Mouse (Mus musculus) liver, embryonic 14.5 days (tissue): ENCODE data around the gene Lnx1. TPM values are rescaled to one million over a fixed set of nuclear protein-coding genes. Genes with fewer than 3 reads are reported as not detected.

Experiments
- ATAC-seq: fragments of 200-750 bp; cut with Nextera tagmentation; 2 replicates; pipeline ENCODE4 v1.8.0; 2017; ENCODE audit warnings: moderate number of reproducible peaks, mild to moderate bottlenecking, moderate library complexity; ENCODE audit not compliant: insufficient read depth
- DNase-seq, 3 experiments: peaks; one replicate each; pipeline ENCODE4 v3.0.0-alpha.2; 2012 to 2013; ENCODE audit warnings: low read depth in 3 of 3, low spot score in 3 of 3
- H3K27ac ChIP-seq: fragments of 300-500 bp; sonication (generic); 2 replicates; pipeline ENCODE4 v1.5.1; 2014; ENCODE audit warnings: moderate library complexity, mild to moderate bottlenecking, control low read depth, inconsistent platforms
- H3K27me3 ChIP-seq: fragments of 300-500 bp; sonication (generic); 2 replicates; pipeline ENCODE4 v1.6.1; 2014; ENCODE audit warnings: mild to moderate bottlenecking, low read length, moderate library complexity; ENCODE audit not compliant: control insufficient read depth, insufficient read depth
- H3K36me3 ChIP-seq: fragments of 300-500 bp; sonication (generic); replicated peaks from 2 replicates; pipeline ENCODE4 v1.6.1; 2014; ENCODE audit warnings: low read depth; ENCODE audit not compliant: control insufficient read depth, insufficient read depth
- H3K4me1 ChIP-seq, 2 experiments: fragments of 200-500 bp in 1 of 2; fragments of 300-500 bp in 1 of 2; sonication (generic) in 1 of 2; replicated peaks; 2 replicates each; pipeline ENCODE4 v1.6.1; 2012 to 2014; ENCODE audit warnings: antibody characterized with exemption in 1 of 2, inconsistent platforms in 1 of 2, low read length in 1 of 2; ENCODE audit not compliant: control insufficient read depth in 2 of 2, insufficient read depth in 2 of 2
- H3K4me2 ChIP-seq: fragments of 300-500 bp; sonication (generic); 2 replicates; pipeline ENCODE4 v1.6.1; 2014; ENCODE audit warnings: low read depth, mild to moderate bottlenecking, control low read depth, moderate library complexity
- H3K4me3 ChIP-seq, 2 experiments: fragments of 200-500 bp in 1 of 2; fragments of 300-500 bp in 1 of 2; sonication (generic) in 1 of 2; 2 replicates each; pipeline ENCODE4 v1.5.1; 2012 to 2014; ENCODE audit warnings: low read depth in 2 of 2, low read length in 2 of 2, mild to moderate bottlenecking in 2 of 2, control low read depth in 1 of 2, inconsistent platforms in 1 of 2, moderate library complexity in 1 of 2; ENCODE audit not compliant: insufficient read depth in 1 of 2
- H3K9ac ChIP-seq: fragments of 300-500 bp; sonication (generic); replicated peaks from 2 replicates; pipeline ENCODE4 v1.6.1; 2014; ENCODE audit warnings: mild to moderate bottlenecking, control low read depth, moderate library complexity
- H3K9me3 ChIP-seq: fragments of 300-500 bp; sonication (generic); 2 replicates; pipeline ENCODE4 v1.6.1; 2016; ENCODE audit warnings: low read length, mixed read lengths; ENCODE audit not compliant: control insufficient read depth
- CTCF ChIP-seq: IDR thresholded peaks from 2 replicates; pipeline ENCODE4 v1.5.1; 2016; ENCODE audit warnings: antibody characterized with exemption, low read depth, control low read depth
- EP300 ChIP-seq: IDR thresholded peaks from 2 replicates; pipeline ENCODE4 v1.6.1; 2016; ENCODE audit warnings: antibody characterized with exemption, low read depth
- WGBS: fragments of 180-500 bp; shearing (Covaris S2); extraction: QIAGEN DNeasy Blood & Tissue Kit; methylation state at CpG from one replicate; pipeline ENCODE4 v1.1.7; 2014; ENCODE audit not compliant: insufficient replicate concordance; 5-methylcytosine and 5-hydroxymethylcytosine counted together
- polyA plus RNA-seq, 2 experiments: library from polyadenylated mRNA; depleted of rRNA in 1 of 2; stranded (reverse) in 1 of 2; unstranded in 1 of 2; fragments of >200 nt; fragmentation: Nextera tagmentation in 1 of 2; extraction: Ambion mirVana in 1 of 2; gene quantifications; 2 replicates each; pipeline versions ENCODE4 v1.2.1 to v1.2.3; 2012 to 2014

Lnx1 gene
- polyA plus RNA-seq, 2 experiments, result 0.03 TPM; not detected in 1

DNA sequence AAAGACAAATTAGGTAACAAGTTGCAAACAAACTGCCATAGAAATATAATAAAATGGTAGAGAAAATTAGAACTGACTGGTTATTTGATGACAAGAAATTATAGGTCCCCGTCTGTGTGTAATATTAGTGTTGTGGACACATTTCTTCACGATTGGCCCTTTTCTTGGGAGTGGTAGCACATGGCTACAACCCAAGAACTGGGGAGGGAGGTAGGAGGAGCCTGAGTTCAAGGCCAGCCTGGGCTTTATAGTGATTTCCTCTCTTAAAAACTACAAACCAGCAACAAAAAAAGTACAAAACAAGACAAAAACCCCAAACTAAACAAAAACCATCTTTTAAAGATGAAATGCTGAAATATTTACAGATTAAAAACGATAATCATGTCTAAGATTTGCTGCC is 31.8 kb downstream of the Lnx1 start:
- Histone ChIP-seq H3K4me2 (no peak overlapping the region), H3K27ac (no peak overlapping the region), H3K9ac (no peak overlapping the region), H3K36me3 (no peaks in the 10 kb centered on the region), H3K4me3 (no peak overlapping the region), H3K4me1 (no peaks in the 10 kb centered on the region), H3K9me3 (no peaks in the 10 kb centered on the region), H3K27me3 (no peaks in the 10 kb centered on the region)
- ATAC-seq (no peak), DNase-seq (no peak)
- TF ChIP-seq CTCF (no peak), EP300 (no peak)
- WGBS, result 51% methylated on average over 3 of the region's 3 CpGs

GRCm38 (mm10) chr5:74669925-74670324 is 32.8 kb downstream of the Lnx1 start:
- DNase-seq (no peak), ATAC-seq (no peak)
- Histone ChIP-seq H3K9me3 (no peaks in the 10 kb centered on the region), H3K27ac (no peak overlapping the region), H3K4me1 (no peaks in the 10 kb centered on the region), H3K4me3 (no peak overlapping the region), H3K27me3 (no peaks in the 10 kb centered on the region), H3K9ac (no peak overlapping the region), H3K36me3 (no peaks in the 10 kb centered on the region), H3K4me2 (no peak overlapping the region)
- 48% methylated on average over 6 of the region's 6 CpGs for WGBS
- TF ChIP-seq EP300 (no peak), CTCF (no peak)

GRCm38 (mm10) chr5:74668956-74669355 is 33.8 kb downstream of the Lnx1 start:
- Histone ChIP-seq H3K27me3 (no peaks in the 10 kb centered on the region), H3K9ac (no peak overlapping the region), H3K4me2 (no peak overlapping the region), H3K36me3 (no peaks in the 10 kb centered on the region), H3K9me3 (no peaks in the 10 kb centered on the region), H3K4me3 (no peak overlapping the region), H3K4me1 (no peaks in the 10 kb centered on the region), H3K27ac (no peak overlapping the region)
- TF ChIP-seq EP300, result no peak
- TF ChIP-seq CTCF, result no peak
- no peak for DNase-seq
- 48% methylated on average over 6 of the region's 6 CpGs for WGBS
- no peak for ATAC-seq

GRCm38 (mm10) chr5:74662618-74663017 is 40.1 kb downstream of the Lnx1 start:
- Histone ChIP-seq H3K27me3 (no peaks in the 10 kb centered on the region), H3K4me3 (no peak overlapping the region), H3K9me3 (no peaks in the 10 kb centered on the region), H3K4me2 (no peak overlapping the region), H3K36me3 (no peaks in the 10 kb centered on the region), H3K27ac (no peak overlapping the region), H3K4me1 (no peaks in the 10 kb centered on the region), H3K9ac (no peak overlapping the region)
- 53% methylated on average over 1 of the region's 1 CpGs for WGBS
- TF ChIP-seq CTCF (no peak), EP300 (no peak)
- ATAC-seq (no peak), DNase-seq (no peak)

DNA sequence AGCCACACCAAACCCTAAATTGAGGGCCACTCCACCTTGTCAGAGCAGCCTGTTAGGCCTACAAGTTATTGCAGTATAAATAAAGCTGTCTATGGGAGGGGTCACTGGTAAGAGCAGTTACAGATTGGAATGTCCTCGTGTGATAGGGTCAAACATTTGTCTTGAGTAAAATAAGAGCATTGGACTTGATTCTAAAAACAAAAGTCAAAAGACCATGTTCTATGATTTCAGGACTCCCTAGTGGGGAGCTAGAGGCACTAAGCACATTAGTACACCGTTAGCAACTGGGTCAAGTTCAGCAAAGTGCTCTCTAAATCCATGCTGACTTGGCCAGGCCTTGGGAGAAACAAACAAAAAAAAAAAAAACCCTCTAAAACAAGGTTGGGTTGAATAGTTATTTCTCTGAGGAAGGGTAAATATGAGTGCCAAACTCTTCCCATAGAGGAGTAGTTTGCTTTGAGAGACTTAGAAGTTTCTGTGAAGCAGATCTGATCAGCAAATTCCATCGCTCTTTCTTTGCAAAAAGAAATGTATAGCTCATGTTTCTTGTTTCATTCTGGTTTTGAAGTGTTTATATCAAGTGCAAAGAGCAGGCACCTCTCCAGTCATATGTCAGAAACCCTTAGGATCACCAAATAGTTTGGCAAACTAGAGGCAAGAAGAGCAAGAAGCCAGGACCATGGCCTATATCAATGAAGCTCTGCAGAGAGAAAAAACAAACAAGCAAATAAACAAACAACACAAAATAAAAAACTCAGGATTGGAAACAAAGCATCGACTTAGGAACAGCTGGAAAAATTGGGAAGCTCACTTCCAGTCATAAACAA is 40.8 kb downstream of the Lnx1 start:
- Histone ChIP-seq H3K4me3 (no peak overlapping the region), H3K4me2 (no peak overlapping the region), H3K4me1 (no peaks in the 10 kb centered on the region), H3K9me3 (no peaks in the 10 kb centered on the region), H3K36me3 (no peaks in the 10 kb centered on the region), H3K9ac (no peak overlapping the region), H3K27me3 (no peaks in the 10 kb centered on the region), H3K27ac (no peak overlapping the region)
- no peak for DNase-seq
- no peak for ATAC-seq
- no peak for TF ChIP-seq EP300
- WGBS, result 47% methylated on average over 4 of the region's 4 CpGs
